Comparison of ENCODE assay signal across 9 mouse cellular contexts in the genomic region with DNA sequence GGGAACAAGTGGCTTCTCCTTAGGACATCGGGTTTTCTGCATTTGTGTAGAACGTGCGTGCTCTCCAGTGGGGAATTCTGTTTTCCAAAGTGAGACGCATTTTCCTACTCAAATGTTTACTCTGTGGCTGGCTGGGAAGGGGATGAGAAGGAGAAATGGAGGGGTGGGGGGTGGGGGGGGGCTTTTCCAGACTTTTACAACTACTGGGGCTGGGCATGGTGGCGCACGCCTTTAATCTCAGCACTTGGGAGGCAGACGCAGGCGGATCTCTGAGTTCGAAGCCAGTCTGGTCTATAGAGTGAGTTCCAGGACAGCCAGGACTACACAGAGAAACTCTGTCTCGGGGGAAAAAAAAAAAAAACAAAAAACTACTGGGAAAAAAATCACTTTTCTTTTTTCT. TPM values are rescaled to one million over a fixed set of nuclear protein-coding genes. Genes with fewer than 3 reads are reported as not detected.
A peak's percentile ranks its signal among the peaks of the same experiment; 100 is the strongest.
DNase-seq lines count a peak whose midpoint lies in the region; ATAC-seq and TF ChIP-seq lines count a peak whose summit lies in the region.
"Had no signal": no experiment of that assay in that cellular context is flagged by ENCODE, and none has a peak within 500 bp of the region (broad histone marks: within the 10 kb centered on the region; RNA-seq: fewer than 3 reads in every experiment).

No protein-coding gene starts in this region.

- H3K27me3 ChIP-seq in embryonic facial prominence, embryonic 14.5 days (replicated peaks; ENCODE audit: control insufficient read depth, insufficient read depth, low read length): no peaks in the 10 kb centered on the region
- no peaks in the 10 kb centered on the region for H3K27me3 ChIP-seq in intestine, embryonic 15.5 days (replicated peaks)
- no peaks in the 10 kb centered on the region for H3K27me3 ChIP-seq in myocyte (ENCODE audit: control insufficient read depth, insufficient read depth, insufficient read length)

- TF ChIP-seq POLR2A in myocyte (IDR thresholded peaks at IDR 0.05; ENCODE audit: insufficient read length, low read depth): no peak

- H3K79me2 ChIP-seq in myocyte (ENCODE audit: control insufficient read depth, insufficient read depth): no peaks in the 10 kb centered on the region

- H3ac ChIP-seq in myocyte (ENCODE audit: control insufficient read depth, insufficient read length): peak overlapping the region; percentile 82

- H3K9me3 ChIP-seq in embryonic facial prominence, embryonic 14.5 days (ENCODE audit: control insufficient read depth, low read length): no peaks in the 10 kb centered on the region
- no peaks in the 10 kb centered on the region for H3K9me3 ChIP-seq in intestine, embryonic 15.5 days

- peak overlapping the region; percentile 65 for H3K4me2 ChIP-seq in embryonic facial prominence, embryonic 14.5 days (ENCODE audit: low read depth, low read length)
- peak overlapping the region; percentile 71 for H3K4me2 ChIP-seq in intestine, embryonic 15.5 days (replicated peaks)
- H3K4me2 ChIP-seq in myocyte (ENCODE audit: low read depth): peak overlapping the region; percentile 76

- peak overlapping the region; percentile 87 for H3K9ac ChIP-seq in embryonic facial prominence, embryonic 14.5 days (ENCODE audit: low read depth, low read length)
- H3K9ac ChIP-seq in intestine, embryonic 15.5 days: peak overlapping the region; percentile 84

- H3K36me3 ChIP-seq in embryonic facial prominence, embryonic 14.5 days (ENCODE audit: control insufficient read depth, insufficient read depth, low read length): 0 out of 2 replicates have a peak, but pooled peaks cover 3% of the 10 kb centered on the region
- no peaks in the 10 kb centered on the region for H3K36me3 ChIP-seq in intestine, embryonic 15.5 days
- H3K36me3 ChIP-seq in myocyte (ENCODE audit: control insufficient read depth, insufficient read depth): no peaks in the 10 kb centered on the region

- peak overlapping the region; percentile 92 for H3K27ac ChIP-seq in layer of hippocampus, adult 2 months
- H3K27ac ChIP-seq in embryonic facial prominence, embryonic 14.5 days (replicated peaks; ENCODE audit: low read depth, low read length): peak overlapping the region; percentile 96
- H3K27ac ChIP-seq in intestine, embryonic 15.5 days: peak overlapping the region; percentile 97

- peak overlapping the region; percentile 74 for H3K4me3 ChIP-seq in layer of hippocampus, adult 2 months
- H3K4me3 ChIP-seq in embryonic facial prominence, embryonic 14.5 days (ENCODE audit: low read depth, low read length): peak overlapping the region; percentile 55
- H3K4me3 ChIP-seq in intestine, embryonic 15.5 days (replicated peaks): peak overlapping the region; percentile 69
- H3K4me3 ChIP-seq in myocyte: peak overlapping the region; percentile 36

- WGBS in embryonic facial prominence, embryonic 14.5 days: 42% methylated on average over 10 of the region's 10 CpGs
- WGBS in intestine, embryonic 15.5 days: 20% methylated on average over 10 of the region's 10 CpGs

- TF ChIP-seq CTCF in layer of hippocampus, adult 2 months (conservative IDR thresholded peaks at IDR 0.05): no peak

- ATAC-seq in embryonic facial prominence, embryonic 14.5 days (ENCODE audit: low read depth): no peak
- ATAC-seq in intestine, embryonic 15.5 days: 0 out of 2 replicates have a peak, but pooled peaks have one; percentile 3

- no peak for DNase-seq in layer of hippocampus, adult 2 months (ENCODE audit: low spot score in 2 of 2)
- no peak for DNase-seq in layer of hippocampus, postnatal 25 days (ENCODE audit: extremely low spot score in 1 of 2, low spot score in 1 of 2)
- no peak for DNase-seq in embryonic facial prominence, embryonic 14.5 days (ENCODE audit: low spot score)
- no peak for DNase-seq in adrenal gland, adult 2 months
- no peak for DNase-seq in left cerebral cortex, adult 18-20 months (ENCODE audit: low spot score in 2 of 2)
- no peak for DNase-seq in cerebellum, postnatal 36 days
- DNase-seq: retina, postnatal 1 day had no signal

- no peaks in the 10 kb centered on the region for H3K4me1 ChIP-seq in embryonic facial prominence, embryonic 14.5 days (ENCODE audit: control insufficient read depth, insufficient read depth, low read length)
- no peaks in the 10 kb centered on the region for H3K4me1 ChIP-seq in intestine, embryonic 15.5 days (replicated peaks)

TF ChIP-seq in myocyte, 11 proteins besides CTCF, POLR2A, EP300 and RAD21:
- TF ChIP-seq MYOG (IDR thresholded peaks at IDR 0.05; ENCODE audit: control insufficient read depth in 1 of 3, insufficient read depth in 1 of 3, insufficient read length in 2 of 3, low read depth in 2 of 3): no peak
- no peak for TF ChIP-seq E2F4 (IDR thresholded peaks at IDR 0.05; ENCODE audit: insufficient read depth)
- no peak for TF ChIP-seq USF1 (IDR thresholded peaks at IDR 0.05; ENCODE audit: low read depth)
- no peak for TF ChIP-seq TCF12 (IDR thresholded peaks at IDR 0.05; ENCODE audit: insufficient read depth, poor library complexity, severe bottlenecking)
- no peak for TF ChIP-seq MAX (IDR thresholded peaks at IDR 0.05; ENCODE audit: low read depth)
- no peak for TF ChIP-seq REST (IDR thresholded peaks at IDR 0.05; ENCODE audit: insufficient read depth, insufficient read length)
- no peak for TF ChIP-seq CEBPB (IDR thresholded peaks at IDR 0.05; ENCODE audit: insufficient read depth, poor library complexity, severe bottlenecking)
- no peak for TF ChIP-seq MYOD1 (IDR thresholded peaks at IDR 0.05; ENCODE audit: control insufficient read depth in 1 of 3, insufficient read length in 2 of 3, low read depth in 2 of 3)
- TF ChIP-seq SRF (IDR thresholded peaks at IDR 0.05; ENCODE audit: control insufficient read depth, insufficient read length, low read depth): no peak

RNA-seq across cellular contexts. Expression of a gene that starts 27.6 kb away (rescaled TPM):
- 1 to 10 TPM; 4.2 to 4.4 TPM for total RNA-seq in layer of hippocampus, adult 2 months (2021)
- total RNA-seq in layer of hippocampus, postnatal 25 days (2021): 1 to 10 TPM; 3.8 to 4.0 TPM
- polyA plus RNA-seq in embryonic facial prominence, embryonic 14.5 days (2014; fragmentation: Nextera tagmentation; extraction: Ambion mirVana): 2.9 and 3.3 TPM in 2 replicates
- polyA plus RNA-seq in intestine, embryonic 15.5 days (2015; fragmentation: Nextera tagmentation; extraction: Ambion mirVana): 0.97 and 1.2 TPM in 2 replicates
- polyA plus RNA-seq in myocyte (2012; fragmentation: generic; extraction: Trizol): 0.12 TPM
- 1 to 10 TPM; 2.3 to 2.6 TPM for total RNA-seq in adrenal gland, adult 2 months (2021)
- polyA plus RNA-seq in adrenal gland, adult 2 months (2012; rRNA removed): 0.07 and 0.12 TPM in 2 replicates
- 1 to 10 TPM; 3.0 TPM for total RNA-seq in left cerebral cortex, adult 18-20 months (2021)
